Mouse (Mus musculus): Measurements from ENCODE around the gene Prrx1.

Prrx1 gene

GRCm38 (mm10) chr1:163273132-163273531 lies 40.4 kb downstream of the Prrx1 start:
- no peak for DNase-seq (ENCODE audit: low spot score in 2 of 2)

- no peak for DNase-seq (ENCODE audit: low spot score in 2 of 2)
Observed at GRCm38 (mm10) chr1:163266853-163267538, 46.5 kb downstream of the Prrx1 start.

- DNase-seq (ENCODE audit: low spot score in 2 of 2): no peak
Observed at GRCm38 (mm10) chr1:163257298-163257697, 56.2 kb downstream of the Prrx1 start.

GRCm38 (mm10) chr1:163255884-163256283 lies 57.6 kb downstream of the Prrx1 start:
- DNase-seq (ENCODE audit: low spot score in 2 of 2): no peak

- no peak for DNase-seq (ENCODE audit: low spot score in 2 of 2)
Observed at GRCm38 (mm10) chr1:163252796-163253195, 60.7 kb downstream of the Prrx1 start.

DNA sequence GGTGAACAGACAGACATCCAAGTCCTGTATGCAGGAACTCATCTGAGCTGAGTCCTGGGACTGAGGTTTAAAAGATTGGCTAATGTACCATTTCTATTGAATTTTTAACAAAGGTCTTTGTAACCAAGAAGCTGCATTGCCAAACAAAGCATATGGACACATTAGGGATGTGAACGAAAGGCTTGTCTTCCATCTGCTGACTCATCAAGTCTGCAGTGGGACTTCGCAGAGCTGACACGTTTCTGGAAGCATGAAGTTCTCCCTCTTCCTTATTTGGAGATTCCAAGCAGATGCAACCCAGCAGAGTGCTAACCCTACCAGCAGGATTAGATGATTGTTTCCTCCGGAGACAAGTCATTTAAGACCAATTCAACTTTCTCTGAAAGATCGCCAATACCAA lies 61.2 kb downstream of the Prrx1 start:
- no peak for DNase-seq (ENCODE audit: low spot score in 2 of 2)

DNA sequence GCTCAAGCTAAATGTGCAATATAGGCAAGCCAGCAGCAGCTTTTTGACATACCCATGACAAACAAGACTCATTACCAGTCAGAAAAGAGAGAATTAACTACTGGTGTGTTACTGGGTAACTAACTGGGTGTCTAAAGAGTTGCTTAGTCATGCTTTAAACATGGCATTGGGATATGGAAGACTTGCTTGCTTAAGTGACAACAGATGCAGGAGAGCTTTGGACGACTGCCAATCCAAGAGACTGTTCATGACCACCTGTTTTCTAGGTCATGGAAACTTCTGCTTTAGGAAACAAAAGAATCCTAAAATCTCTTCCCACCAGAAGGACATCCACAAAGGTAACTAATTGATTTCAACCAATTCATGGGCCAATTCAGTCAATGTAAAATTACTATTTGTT lies 61.7 kb downstream of the Prrx1 start:
- no peak for DNase-seq (ENCODE audit: low spot score in 2 of 2)

GRCm38 (mm10) chr1:163238950-163239349 lies 74.6 kb downstream of the Prrx1 start:
- DNase-seq (ENCODE audit: low spot score in 2 of 2): no peak

GRCm38 (mm10) chr1:163231230-163231629 lies 82.3 kb downstream of the Prrx1 start:
- no peak for DNase-seq (ENCODE audit: low spot score in 2 of 2)

DNA sequence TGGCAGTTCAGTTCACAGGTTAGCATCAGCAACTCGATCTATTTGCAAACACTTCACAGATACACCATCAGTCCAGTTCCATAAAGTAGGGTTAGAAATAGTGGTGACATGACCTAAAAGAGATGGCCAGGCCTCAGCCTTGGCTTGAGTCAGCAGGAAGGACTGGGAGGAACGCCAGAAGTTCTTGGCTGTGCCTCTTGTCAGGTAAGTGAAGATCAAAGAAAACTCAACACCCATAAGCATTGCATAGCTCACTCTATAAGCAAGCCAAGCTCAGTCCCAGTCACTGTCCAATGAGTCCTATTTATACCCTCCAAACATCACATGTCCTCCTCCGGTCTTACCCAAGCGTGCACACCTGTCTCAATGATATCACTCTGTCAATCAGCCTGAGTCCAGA lies 87.2 kb downstream of the Prrx1 start:
- no peak for DNase-seq (ENCODE audit: low spot score in 2 of 2)

DNA sequence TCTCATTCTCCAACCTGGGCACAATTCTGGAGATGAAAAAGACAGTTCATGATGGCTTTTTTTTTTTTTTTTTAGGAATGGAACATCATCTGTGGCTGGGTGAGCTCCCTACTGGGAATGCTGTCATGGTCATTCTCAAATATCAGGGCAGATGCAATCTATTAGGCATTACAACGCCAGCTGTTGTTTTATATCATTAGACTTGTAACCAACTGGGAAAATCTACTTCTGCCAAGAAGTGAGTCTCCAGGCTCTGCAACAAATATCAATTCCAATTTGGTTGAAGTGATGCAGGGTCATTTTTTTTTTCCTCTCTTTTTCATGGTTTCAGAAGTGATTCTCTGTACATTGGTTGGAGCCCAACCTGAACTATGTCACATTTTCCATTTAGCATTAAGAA lies 91.7 kb downstream of the Prrx1 start:
- DNase-seq (ENCODE audit: low spot score in 2 of 2): no peak

GRCm38 (mm10) chr1:163208919-163209867 lies 104.3 kb downstream of the Prrx1 start:
- DNase-seq (ENCODE audit: low spot score in 2 of 2): no peak

GRCm38 (mm10) chr1:163198767-163199166 lies 114.7 kb downstream of the Prrx1 start:
- no peak for DNase-seq (ENCODE audit: low spot score in 2 of 2)

DNA sequence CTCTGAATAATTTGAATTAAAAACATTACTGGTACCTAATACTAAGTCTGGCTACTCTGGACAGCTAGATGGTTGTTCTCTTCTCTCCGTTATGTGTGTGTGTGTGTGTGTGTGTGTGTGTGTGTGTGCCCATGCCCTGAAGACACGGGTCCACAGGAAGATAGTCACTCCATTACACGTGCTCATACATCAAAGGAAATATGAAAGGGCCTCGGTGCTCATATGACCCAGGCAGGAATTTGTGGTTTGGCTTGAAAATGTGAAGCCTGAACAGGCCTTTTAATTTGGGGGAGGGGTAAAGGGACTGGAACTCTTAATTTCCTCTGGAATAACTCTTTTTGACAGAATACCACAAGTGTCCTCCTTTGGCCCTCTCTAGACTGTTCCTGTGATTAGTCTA lies 115.5 kb downstream of the Prrx1 start:
- DNase-seq (ENCODE audit: low spot score in 2 of 2): no peak

Data from frontal cortex, postnatal 36 days (tissue).